Mouse (Mus musculus) thymus, postnatal 14 days (tissue): ENCODE data around the gene Cdc42bpa.

Source experiments
- DNase-seq: peaks from one replicate; pipeline ENCODE4 v3.0.0; 2021

The Cdc42bpa gene

DNA sequence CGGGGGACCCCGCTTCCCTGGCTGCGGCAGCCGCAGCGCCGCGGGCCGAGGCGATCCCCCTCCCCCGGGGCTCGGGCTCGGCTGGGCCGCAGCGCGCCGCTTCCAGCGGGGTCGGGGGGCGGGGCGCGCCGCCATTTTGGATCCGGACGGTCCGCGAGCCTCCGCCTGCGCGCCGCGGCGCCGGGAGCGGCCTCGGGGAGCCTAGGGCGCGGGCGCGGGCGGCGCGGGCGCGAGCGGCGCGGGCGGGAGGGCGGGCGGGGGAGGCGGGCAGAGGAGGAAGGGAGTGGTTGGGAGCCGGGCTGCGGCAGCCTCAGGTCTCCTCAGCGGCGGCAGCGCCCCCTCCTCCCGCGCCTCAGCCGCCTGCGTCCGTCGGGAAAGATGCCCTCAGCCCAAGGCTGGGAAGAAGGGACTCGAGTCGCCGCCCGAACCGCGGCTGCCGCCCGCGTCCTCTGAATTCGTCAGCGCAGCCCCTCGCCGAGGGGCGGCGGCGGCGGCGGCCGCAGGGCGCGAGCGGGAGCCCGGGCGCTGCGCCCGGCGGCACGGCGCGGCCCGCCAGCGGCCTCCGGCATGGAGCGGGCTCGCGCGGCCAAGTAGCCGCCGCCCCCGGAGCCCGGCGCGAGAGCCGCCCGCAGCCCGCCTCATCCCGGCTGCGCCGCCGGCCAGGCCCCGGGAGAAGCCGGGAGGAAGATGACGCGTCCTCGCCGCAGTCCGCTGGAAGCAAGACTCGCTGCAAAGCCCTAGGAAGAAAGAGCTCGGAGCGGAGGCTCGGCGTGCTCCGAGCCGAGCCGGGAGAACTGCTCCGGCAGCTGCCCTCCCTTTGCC is at the start of gene Cdc42bpa:
TSS of gene Cdc42bpa (plus strand) at position 752 of the 822 bp plus-strand sequence.
- peak; percentile 79 for DNase-seq

DNA sequence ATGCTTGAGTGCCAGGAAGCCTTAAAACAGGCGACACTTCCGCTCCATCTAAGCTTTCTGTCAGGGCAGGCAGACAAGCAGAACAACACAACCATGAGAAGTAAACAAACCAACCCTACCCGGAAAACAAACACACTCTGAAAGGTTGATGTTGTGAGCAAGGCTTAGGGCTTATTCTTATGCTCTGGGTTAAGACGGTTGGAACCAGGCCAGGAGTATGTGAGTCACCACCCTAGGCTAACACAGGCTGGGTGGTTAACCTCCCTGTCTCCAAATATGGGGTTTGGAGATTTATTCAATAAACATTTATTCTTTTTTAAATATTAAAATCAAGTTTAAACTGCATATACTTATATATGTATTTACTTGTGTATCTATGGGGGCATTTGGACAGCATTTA is 46.8 kb upstream of the Cdc42bpa start:
- peak; percentile 0 for DNase-seq

DNA sequence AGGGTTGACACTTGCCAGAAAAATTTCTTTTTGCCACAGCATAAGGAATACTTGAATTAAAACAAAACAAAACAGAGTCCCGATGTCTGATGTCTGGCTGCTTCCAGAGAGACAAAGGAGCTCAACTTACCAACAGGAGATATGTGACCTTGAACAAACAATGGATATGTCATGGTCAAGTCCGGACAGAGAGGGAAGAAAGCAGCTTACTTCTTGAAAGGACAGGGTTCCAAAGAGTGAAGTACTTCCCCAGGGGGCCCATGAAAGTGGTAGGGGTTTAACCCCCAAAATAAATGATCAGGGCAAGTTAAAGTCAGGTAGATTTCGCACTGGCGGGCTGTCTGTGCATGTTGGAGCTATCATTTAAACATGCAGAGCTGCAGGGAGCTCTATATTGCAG is 43.2 kb upstream of the Cdc42bpa start:
- DNase-seq: no peak

DNA sequence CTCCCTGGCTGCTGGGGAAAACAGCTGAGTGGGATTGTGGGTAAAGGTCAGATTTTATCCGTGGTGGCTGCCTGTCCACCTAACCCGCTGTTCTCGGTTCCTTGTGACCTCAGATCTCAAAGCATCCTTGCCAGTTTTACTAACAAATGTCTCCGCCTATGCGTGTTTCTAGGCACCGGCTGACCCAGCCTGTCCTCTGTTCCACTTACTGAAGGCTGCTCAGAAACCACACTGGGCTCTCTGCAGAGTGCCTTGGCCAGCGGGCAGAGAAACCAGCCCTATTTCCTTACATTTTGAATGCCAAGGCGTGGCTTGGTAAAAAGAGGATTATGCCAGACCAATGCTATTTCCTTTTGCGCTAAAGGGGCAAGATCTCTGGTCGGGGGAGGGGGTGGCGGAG is 42.8 kb upstream of the Cdc42bpa start:
- no peak for DNase-seq

DNA sequence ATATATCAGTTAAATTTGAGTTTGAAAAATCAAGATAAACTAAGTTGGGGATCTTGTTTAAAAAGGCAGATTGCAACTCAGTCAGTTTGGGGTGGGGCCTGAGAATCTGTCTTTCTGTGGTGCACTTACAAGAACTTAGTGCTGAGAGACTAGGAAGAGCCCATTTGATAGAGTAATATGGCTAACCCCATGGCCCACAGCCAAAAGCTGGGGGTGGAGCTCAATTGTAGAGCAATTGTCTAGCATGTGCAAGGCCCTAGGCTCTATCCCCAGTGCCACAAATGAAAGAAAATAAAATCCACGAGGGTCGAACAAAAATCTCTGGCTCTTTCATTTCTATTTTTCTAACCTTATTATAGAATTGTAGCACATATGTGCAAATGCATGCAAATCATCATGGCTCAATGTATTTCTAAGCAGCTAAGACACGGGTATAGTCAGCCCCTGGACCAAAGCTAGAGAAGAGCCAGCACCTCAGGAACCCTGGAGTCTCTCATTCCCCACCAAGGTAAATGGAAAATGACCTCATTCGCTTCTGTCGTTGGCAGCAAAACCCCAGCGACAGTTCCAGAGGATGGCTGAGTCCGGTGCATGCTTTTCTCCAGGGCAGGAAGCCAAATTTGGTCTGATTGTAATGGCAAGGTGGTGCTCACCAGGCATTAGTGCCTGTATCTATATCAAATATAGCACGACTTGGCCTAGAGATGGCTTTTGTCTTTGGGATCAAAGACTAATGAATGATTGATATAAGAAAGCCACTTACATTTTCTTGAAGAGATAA is 40.4 kb upstream of the Cdc42bpa start:
- no peak for DNase-seq

DNA sequence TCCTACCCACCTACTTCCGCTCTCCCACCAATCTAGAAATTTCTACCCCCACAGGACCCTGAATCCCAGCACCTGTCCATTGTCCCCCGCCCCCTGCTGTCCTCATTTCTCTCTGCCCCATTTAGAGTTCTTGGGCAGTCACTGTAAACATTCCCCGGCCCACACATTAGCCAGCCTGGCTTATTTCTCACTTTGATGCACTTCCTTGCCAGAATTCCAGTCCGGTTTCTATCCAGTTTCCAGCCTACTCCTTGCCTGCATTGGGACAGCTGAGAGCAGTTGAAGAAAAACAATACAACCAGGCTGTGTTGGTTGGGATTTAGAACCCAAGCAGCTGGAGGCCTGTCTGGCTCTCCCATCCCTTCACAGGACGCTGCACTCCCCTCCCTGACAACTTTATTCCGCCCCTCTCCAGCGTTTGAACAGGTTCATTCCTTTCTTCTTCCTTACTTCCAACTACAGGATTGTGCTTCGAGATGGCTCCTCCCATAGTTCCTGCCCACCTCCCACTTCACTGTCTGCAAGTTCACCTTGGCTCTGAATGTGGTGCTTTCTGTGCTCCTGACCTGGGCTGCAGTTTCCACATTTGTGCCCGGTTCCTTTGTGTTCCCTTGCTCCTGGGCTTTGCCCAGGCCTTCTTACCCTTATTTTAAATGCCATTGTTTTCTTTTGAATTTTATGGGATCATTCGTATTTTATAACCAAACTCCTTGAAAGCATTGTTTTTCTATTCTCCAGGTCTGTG is 36.4 kb upstream of the Cdc42bpa start:
- DNase-seq: no peak

DNA sequence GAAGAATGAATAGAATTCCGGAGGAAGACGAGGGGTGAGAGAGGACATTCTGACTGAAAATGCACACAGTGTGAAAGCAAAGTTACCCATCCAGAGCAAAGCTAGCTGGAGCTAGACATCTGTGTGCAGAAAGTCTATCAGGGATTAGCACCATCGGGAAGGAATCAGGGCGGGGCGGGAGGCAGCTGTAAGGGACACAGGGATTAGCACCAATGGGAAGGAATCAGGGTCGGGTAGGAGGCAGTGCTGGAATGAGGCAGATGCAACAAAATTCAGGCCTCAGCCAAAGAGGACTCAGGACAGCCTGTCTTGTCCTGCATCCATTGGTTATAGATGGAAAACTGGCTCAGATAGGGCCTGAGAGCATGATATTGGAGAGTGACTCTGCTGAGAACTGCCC is 34.0 kb upstream of the Cdc42bpa start:
- no peak for DNase-seq

DNA sequence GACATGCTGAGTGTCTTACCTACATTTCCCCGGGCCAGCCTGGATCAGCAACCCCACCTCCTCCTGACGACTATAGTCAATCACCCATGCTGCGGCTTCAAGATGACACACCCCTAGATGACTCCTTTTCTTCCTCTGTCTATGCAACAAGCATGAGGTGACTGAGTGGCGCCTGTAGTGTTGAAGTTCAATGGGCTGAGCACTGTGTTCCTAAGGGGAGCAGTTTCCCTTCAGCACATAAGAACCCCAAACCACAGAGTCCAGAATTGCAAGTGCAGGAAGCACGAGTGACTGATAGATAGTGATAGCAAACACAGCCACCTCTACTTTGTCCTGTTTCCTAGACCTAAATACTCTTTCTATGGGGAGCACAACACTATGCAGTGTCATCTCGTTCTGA is 33.2 kb upstream of the Cdc42bpa start:
- DNase-seq: no peak

DNA sequence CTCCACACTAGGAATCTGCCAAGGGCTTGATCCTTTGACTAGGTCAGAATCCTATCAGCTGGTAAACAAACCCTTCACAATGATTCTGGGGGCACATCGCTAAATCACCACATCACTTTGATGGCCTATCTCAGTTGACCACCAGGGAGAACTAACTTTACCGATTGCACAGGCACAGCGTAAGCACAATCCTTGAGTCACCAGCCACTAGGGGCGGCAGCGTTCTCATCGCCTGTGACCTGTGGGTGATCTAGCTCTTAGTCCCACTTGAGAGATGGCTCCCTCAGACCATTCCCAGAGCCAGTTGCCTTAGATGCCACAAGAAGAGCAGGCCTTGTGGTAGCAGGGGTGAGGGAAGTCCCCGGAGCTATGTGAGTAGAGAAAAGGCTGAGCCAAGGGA is 31.4 kb upstream of the Cdc42bpa start:
- DNase-seq: peak; percentile 47

DNA sequence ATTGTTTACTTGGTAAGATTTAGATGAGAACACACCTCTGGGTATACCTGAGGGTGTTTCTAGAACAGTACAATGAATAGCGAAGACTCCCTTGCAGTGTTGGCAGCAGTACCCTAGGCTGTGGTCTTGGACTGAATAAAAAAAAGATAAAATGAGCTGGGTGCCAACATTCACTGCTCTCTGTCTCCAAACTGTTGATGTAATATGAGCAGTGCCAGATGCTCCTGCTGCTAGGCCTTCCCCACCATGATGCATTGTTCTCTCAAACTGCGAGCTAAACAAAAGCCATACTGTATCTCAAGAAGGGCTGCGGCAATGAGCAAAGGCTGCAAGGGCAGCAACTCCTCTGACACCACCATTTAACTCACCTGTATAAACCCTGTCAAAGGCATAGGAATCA is 29.0 kb upstream of the Cdc42bpa start:
- DNase-seq: no peak

DNA sequence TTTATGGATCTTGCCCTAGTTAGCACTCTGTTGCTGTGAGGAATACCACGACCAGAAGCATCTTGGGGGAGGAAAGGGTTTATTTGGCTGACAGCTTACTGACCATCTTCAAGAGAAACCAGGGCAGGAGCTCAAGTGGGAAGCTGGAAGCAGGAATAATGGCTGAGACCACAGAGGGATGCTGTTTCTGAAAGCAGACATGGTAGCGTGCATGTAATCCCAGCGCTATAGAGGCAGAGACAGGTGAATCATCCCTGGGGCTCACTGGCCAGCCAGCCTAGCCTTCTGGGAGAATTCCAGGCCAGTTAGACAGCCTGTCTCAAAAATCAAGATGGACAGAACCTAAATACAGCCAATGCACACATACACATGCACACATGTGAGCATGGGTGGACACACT is 26.2 kb upstream of the Cdc42bpa start:
- no peak for DNase-seq

DNA sequence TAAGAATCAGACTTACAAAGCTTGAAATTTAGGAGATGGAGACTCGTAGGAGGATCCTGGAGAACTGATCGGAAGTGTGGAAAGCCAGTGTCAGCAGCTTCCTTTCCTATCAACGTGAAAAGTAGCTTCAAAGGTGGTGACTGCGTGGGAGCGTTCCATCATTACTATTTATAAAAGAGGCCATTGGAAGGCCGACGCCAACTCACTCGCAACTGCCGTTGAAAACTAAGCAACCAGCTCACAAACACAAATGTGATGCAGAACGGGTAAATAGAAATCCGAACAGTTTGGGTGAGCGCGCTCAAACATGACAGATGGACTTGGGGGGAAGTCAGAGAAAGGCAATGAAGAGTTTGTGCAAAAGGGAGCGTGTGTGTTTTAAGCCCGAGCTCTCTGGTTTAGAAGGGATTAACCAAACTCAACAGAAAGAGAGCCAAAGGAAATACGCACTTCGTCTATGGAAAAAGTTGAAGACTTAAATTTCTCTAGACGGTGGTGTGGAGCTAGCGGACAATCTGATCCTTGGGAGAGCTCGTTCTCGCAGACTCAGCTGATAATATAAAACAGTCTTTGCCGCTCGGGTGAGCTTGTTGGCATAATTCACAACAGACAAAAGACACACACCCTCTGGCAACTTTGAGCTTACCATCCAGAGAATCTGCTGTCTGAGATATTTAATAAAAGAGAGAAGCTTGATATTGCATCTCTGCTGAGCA is 20.0 kb upstream of the Cdc42bpa start:
- DNase-seq: no peak

DNA sequence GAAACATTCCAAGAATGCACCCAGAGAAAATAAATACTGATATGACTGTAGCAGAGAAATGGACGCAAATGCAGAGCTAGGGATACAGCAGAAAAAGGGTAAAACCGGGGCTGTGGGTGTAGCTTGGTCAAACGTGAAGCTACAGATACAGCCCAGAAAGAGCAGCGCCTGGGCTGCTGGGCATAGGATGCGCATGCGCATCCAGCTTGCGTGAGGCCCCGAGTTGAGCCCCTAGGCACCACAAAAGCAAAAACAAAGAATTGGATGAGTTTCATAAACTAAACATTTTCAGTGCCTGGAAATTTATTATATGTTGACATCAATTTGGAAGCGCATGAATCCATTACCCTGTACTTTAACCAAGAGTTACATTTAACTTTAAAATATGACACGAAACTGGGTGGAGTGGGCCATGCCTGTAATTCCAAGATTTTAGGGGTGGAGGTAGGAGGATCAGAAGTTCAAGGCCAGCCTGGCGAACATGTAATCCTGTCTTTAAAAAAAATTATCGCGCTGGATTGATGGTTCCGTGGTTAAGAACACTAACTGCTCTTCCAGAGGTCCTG is 19.4 kb upstream of the Cdc42bpa start:
- no peak for DNase-seq

DNA sequence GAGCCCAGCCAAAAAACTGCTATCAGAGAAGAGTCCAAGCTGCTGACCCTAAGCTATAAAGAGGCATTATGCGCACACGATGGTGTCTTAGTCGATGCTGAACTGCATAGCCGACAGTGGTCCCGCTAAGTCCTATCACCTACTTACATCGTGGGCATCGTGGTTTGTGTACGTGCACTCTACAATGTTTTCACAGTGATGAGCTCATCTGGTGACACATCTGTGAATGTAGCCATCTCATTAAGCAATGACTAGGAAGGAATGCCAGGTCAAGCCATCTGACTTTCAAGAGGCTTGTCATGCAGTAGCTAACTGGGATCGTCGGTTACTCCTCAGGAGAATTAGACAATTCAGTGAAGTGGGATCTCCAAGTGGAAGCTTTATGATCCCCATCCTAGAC is 15.3 kb upstream of the Cdc42bpa start:
- no peak for DNase-seq

DNA sequence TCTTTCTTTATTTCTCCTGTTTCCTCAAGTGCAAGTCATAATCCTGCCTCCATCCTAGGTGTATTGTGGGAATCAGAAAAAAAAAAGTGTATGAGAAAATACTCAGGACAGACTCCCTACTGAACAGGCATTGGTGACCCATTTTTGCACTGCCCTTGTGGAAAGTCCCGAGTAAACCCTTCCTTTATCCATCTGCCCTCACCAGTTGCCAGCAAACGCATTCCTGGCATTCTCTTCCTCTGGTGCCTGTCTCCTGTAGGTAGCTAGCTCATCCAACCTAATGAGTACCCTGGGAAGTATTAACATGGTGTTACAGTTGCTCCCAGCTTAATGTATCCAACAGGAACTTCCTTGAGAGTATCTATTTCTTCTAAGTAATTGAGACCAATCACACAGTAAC is 13.7 kb upstream of the Cdc42bpa start:
- DNase-seq: no peak

DNA sequence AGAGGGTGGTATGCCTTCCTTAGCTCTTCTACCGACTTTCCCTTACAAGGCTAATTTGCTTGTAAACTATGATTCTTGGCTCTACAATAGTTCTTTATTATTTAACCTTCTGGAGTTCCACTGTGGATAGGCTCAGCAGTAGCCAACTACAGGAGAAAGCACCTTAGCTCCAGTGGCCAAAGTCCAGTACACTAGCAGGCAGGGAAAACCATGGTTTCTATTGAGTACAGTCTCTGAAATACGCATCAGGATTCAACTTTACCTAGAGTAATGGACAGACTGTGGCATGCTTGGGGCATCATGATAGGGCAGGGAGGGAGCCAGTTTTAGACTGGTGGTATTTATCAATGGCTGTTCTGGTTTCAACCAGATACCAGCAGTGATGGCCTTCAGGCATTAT is 12.6 kb upstream of the Cdc42bpa start:
- no peak for DNase-seq

DNA sequence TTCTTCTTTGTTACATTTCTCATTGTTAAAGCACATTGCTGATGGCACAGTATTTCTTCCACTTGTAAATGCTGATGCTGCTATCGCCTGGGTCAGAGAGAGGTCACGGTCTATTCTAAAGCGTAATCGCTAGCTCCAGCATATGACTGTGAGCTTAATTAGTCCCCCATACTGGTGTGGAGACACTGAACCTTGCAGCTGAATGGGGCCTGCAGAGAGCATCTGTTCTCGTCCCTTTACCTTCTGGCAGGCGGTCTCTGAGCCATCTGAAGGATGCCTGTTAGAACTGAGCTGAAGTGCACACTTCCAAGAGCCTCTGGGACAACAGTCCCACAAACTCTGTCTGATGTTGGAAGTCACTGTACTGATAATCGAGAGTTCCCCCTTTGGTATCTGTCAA is 8.7 kb upstream of the Cdc42bpa start:
- DNase-seq: no peak

DNA sequence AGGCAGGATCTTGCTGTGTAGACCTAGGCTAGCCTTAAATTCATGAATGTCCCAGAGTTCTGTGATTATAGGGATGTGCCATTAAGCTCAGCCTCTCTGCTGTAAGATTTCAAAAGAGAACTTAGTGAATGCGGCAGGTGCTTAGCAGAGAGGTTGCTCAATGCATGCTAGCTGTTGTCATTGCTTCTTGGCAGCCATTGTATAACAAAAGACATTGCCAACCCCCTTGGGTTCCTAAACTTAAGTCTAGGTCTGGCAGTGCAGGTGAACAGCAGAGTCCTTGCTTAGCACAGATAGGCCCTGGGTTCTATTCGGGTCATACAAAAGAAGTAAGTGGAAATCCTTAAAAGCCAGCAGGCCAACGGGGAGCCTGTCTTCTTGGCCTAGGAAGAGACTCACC is 7.0 kb upstream of the Cdc42bpa start:
- no peak for DNase-seq

DNA sequence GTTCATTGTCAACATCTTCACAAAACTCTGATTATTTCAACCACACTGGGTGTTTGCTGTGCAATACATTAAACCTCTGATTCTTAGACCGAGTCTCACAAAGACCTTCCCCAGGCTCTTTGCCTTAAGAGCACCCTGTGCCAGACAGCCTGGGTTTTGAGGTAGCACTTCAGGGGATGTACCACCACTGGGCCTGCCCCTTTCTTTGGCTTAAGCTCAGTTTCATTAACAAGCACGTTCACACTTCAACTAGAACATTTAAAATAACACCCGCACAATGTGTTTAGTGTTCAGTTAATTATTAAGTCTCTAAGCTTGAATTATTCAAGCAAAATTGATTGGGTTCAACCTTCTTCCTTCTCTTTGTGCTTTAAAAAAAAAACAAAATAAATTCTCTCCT is 2.8 kb upstream of the Cdc42bpa start:
- no peak for DNase-seq

DNA sequence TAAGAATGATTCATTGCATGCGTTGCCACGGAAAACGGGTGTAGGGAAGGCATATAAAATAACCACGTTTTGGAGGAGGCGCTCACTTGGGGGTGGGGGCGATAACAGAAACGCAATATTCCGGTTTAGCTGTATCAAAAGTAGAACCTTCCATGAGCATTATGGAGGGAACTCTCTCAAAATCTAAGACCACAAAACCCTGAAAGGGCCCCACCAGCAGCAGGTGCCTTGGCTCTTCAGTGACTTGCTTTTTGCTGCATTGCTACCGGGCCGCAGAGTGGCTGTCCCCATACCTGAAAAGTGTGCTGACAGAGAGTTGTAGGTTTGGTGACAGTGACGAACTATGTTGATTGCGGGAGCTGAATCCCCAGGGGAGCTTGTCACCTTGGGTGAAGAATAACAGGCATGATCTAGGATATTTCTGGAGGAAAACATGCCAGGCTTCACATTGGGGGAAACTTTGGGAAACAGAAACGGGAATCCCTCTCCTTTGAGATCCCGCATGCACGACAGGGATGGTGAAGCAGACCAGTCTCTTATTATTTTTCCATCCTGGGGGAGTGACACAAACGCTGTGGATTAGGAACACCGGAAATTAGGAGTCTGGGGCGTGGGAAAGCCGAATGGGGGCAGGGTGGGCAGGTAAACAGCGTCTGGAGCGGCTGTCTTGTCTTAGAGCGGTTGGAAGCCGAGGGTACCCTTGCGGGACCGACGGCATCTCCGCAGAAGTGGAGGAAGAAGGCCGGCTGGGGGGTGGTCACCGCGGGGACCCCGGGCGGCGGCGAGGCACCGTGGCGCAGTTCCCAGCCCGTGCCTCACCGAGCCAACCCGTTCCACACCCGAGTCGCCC is 1.2 kb upstream of the Cdc42bpa start:
- DNase-seq: peak; percentile 50

DNA sequence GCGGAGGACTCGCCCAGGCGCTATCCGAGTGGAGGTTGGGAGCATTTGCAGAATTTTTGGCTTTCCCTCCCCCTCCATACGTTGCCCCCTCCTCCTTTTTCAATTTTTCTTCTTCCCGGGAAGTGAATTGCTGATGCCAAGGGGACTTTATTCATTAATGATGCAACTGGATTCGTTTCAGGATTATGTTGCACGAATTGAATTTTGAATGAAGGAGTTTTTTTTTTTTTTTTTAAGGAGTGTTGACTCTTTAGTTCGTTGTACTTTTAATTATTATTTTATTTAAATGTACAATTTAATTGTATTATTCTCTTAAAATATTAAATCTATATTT is 238 bp downstream of the Cdc42bpa start:
- no peak for DNase-seq
